Mouse (Mus musculus) cerebellum, adult 11-12 months (tissue): ENCODE measurements around the gene Gm11565.
"Not testable (repeated sequence)": the region's sequence is repeated elsewhere in the genome, so short reads cannot be mapped to it uniquely, and the experiment has no call there.

Experiments used
- DNase-seq: peaks from one replicate; pipeline ENCODE4 v3.0.0; 2022

Gm11565 gene

GRCm38 (mm10) chr11:99914451-99914850 is at the start of gene Gm11565:
TSS of gene Gm11565 (plus strand) at chr11:99914751.
- no peak for DNase-seq

DNA sequence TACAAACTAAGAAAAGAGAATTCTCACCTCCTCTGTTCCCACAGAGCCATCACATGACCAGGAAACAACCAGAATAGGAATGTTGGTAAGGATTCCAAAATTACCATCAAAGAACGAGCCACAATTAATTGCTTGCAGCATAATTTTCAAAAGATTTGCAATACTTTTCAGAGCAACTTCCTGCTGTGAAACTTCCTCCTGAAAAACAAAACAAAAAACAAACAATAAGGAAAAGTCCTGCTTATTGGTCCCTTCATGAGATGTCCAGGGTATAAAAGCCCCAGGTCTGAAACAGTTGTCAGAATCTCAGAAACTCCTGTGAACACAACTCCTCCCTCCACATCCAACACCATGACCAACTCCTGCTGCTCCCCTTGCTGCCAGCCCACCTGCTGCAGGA is 41.5 kb upstream of the Gm11565 start, which contains the start of gene Krtap9-1:
TSS of gene Krtap9-1 (plus strand) at position 301 of the 400 bp plus-strand sequence.
- DNase-seq: not testable (repeated sequence)

DNA sequence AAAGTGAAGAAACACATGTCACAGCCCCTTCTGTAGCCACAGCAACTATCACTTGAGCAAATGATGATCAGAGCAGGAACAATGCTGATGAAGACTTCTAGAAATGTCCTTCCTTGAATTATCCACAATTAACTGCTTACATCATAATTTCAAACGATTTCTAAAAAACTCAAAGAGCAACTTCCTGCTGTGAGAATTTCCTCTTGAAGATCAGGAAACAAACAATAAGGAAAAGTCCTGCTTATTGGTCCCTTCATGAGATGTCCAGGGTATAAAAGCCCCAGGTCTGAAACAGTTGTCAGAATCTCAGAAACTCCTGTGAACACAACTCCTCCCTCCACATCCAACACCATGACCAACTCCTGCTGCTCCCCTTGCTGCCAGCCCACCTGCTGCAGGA is 35.7 kb upstream of the Gm11565 start, which contains the start of gene Gm11567:
TSS of gene Gm11567 (plus strand) at position 301 of the 400 bp plus-strand sequence.
- DNase-seq: not testable (repeated sequence)

DNA sequence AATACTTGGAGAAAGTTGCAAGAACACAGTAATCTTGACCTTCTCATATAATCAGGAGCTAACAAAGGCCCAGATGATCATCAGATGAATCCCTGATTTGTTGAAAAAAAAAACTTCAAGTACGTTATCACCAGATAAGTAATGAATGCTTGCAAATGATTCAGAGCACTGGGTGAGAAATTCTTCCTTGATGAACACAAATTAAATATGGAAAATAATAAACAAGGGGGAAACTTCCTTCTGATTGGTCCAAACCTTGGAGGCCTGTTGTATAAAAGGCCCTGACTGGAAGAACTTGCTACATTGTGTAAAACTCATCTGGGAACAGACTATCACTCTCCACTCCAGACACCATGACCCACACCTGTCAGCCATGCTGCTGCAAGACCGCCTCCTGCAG is 6.9 kb upstream of the Gm11565 start, which contains the start of gene Krtap31-1:
TSS of gene Krtap31-1 (plus strand) at position 301 of the 400 bp plus-strand sequence.
- DNase-seq: no peak

- DNase-seq: no peak
Measured at GRCm38 (mm10) chr11:99935991-99936390, 21.4 kb downstream of the Gm11565 start, which contains the start of gene Krtap31-2. TSS of gene Krtap31-2 (plus strand) at chr11:99936291.

DNA sequence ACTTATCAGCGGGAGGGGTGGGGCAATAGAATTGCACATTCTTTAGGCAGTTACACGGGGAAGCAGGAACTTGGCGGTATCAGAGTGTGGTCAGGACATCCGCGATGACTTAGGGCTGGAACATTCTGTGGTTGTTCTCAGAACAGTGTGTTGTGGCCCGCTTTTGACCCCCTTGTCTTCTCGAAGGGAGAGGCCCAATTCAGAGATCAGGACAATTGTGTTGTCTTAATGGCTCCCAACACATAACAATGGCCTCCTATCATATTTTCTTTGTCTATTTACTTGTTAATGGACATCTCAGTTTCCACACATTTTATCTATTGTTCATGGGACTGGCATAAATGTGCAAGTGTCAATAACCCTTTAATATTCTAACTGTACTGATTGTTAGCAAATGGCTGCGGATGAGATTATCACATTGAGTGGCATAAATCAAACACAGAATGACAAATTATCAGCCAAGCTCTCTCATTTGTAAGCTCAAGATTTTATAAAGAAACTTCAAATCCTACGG is 23.3 kb downstream of the Gm11565 start:
- no peak for DNase-seq

- DNase-seq: no peak
Measured at GRCm38 (mm10) chr11:99948175-99948574, 33.6 kb downstream of the Gm11565 start, which contains the start of gene Krtap9-5. TSS of gene Krtap9-5 (plus strand) at chr11:99948475.

DNA sequence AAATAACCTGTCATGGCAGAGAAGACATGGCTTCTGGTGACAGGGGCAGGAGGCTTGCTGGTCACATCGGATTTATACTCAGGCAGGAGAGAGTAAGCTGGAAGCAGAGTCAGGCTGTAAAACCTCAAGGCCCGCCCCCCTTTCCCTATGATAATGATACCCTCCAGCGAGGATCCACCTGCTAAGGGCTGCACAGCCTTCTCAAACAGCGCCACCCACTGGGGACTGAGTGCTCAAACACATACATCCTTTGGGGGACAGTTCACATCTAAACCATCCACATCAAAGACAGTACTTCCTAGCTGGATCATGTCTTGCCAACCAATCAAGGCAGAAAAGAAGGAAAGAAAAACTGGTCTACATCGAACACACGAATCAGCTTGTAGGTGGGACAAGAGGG is 49.7 kb downstream of the Gm11565 start:
- no peak for DNase-seq
